Mouse (Mus musculus): ENCODE measurements at regions not wholly inside any gene's neighbourhood (a gene's known extent, or its start where the extent isn't known, plus 50 kb on each side); places are given as distances from the start of the nearest gene placed in this dataset.
A peak's percentile ranks its signal among the peaks of the same experiment; 100 is the strongest.

DNA sequence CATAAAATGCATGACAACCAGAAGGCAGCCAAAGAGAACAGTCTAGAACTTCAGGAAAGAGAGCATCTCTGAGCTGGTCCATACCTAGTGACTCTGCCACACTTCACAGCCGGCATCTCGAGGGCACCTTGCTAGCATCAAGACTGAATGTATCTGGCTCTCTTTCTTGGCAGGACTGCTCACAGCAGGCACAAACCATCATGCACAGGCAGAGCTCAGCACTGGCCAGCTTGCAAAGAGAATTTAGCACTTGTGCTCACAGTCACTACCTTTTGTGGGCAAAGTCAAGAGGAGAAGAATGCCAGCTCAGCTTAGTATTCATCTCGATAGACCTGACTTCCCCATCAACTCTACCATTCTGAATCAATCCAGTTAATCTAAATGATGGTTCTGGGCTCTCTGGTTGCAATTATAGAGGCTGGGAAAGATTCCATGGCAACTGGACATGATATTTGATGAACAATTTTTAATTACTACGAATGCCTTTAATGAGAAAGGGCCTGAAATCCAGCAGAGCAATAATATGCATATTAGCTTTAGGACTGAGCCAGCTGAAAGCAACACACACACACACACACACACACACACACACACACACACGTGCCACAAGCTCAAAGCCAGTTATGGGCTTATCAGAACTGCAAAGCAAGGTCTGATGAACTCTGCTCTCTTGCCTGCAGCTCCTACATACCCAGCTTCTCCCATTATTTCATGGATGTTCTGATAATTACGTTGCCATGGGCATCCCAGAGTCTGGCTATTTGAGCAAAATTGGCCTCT, 686.0 kb downstream of the Pdcd6ip start:
- ATAC-seq (ENCODE audit: borderline replicate concordance, extremely low read depth, low FRiP score, low TSS enrichment) = no peak

DNA sequence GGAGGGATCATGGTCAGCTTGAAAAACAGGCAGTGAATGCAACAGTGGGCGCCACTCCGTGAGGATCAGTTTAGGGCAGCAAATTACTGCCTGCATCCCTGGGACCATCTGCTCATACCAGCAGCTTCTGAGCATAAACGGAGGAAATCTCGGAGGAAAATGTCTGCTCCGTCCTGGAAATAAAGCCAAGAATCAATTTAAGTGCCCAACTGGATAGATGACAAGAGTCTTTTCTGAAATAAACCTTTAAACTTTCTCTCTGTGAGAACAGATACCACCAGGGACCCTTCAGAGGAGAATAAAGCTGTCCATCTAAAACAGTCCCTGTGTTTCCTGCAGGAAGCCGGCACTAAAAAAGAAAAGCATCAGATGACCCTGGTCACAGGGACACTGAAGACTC, 688.5 kb downstream of the Pdcd6ip start:
- WGBS = 72% methylated on average over 6 of the region's 6 CpGs
- no peak for ATAC-seq (ENCODE audit: borderline replicate concordance, extremely low read depth, low FRiP score, low TSS enrichment)
- H3K4me1 ChIP-seq = no peaks in the 10 kb centered on the region
- H3K27ac ChIP-seq = no peak overlapping the region
- no peaks in the 10 kb centered on the region for H3K27me3 ChIP-seq
- no peak overlapping the region for H3K9ac ChIP-seq
- no peaks in the 10 kb centered on the region for H3K36me3 ChIP-seq
- H3K4me3 ChIP-seq = no peak overlapping the region
- no peak overlapping the region for H3K4me2 ChIP-seq
- H3K9me3 ChIP-seq = no peaks in the 10 kb centered on the region

More for the DNA sequence above, 686.0 kb downstream of the Pdcd6ip start:
- no peaks in the 10 kb centered on the region for H3K27me3 ChIP-seq
- H3K4me3 ChIP-seq = no peak overlapping the region
- H3K27ac ChIP-seq = no peak overlapping the region
- no peaks in the 10 kb centered on the region for H3K36me3 ChIP-seq
- H3K9me3 ChIP-seq = no peaks in the 10 kb centered on the region
- no peak overlapping the region for H3K9ac ChIP-seq
- H3K4me2 ChIP-seq = no peak overlapping the region
- H3K4me1 ChIP-seq = no peaks in the 10 kb centered on the region
- WGBS = 77% methylated on average over 6 of the region's 6 CpGs

DNA sequence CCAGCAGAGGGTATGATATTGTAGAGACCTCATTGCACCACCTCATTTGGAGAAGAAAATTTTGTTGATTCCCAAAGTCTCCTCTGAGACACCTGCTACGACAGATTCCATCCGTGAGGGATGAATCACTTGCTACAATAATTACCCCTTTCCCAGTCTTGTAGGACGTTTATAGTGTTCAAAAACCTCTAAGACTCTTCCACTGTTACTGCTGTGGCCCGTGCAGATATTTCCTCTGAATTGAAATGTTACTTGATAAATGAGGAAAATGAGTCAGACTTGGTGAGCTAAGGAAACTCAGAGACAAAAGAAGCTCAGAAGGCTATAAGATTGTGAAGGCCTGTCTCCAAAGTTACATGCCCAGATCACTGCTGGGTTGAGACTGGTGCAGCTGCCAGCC, 700.0 kb downstream of the Pdcd6ip start:
- H3K4me3 ChIP-seq = no peak overlapping the region
- no peaks in the 10 kb centered on the region for H3K27me3 ChIP-seq
- no peaks in the 10 kb centered on the region for H3K36me3 ChIP-seq
- H3K9me3 ChIP-seq = no peaks in the 10 kb centered on the region
- H3K9ac ChIP-seq = no peak overlapping the region
- no peak overlapping the region for H3K4me2 ChIP-seq
- no peaks in the 10 kb centered on the region for H3K4me1 ChIP-seq
- no peak overlapping the region for H3K27ac ChIP-seq
- 71% methylated on average over 4 of the region's 4 CpGs for WGBS
- no peak for ATAC-seq (ENCODE audit: borderline replicate concordance, extremely low read depth, low FRiP score, low TSS enrichment)

DNA sequence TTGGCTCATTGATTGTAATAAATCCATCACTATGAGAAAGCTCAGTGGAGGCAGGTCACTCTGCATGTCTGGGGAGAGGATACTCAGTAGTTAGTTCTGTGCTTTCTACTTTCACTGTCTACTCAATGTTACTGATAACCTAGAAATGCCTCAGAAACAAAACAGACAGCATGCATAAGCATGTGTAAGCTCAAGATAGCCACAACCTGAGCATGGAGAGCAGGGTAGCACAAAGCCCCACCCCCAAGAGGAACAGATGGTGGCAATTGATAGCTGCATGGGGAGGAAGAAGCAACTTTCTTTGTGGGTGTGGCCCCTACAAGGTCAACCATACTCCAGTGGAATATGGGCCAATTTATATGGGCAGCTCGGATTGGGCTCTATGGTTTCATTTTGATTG, 711.9 kb downstream of the Pdcd6ip start:
- Histone ChIP-seq H3K27me3 (no peaks in the 10 kb centered on the region), H3K4me2 (no peak overlapping the region), H3K27ac (no peak overlapping the region), H3K4me1 (0 out of 2 replicates have a peak, but pooled peaks cover 3% of the 10 kb centered on the region), H3K9ac (no peak overlapping the region), H3K4me3 (no peak overlapping the region), H3K9me3 (no peaks in the 10 kb centered on the region), H3K36me3 (no peaks in the 10 kb centered on the region)
- WGBS = 68% methylated on average over 1 of the region's 1 CpGs
- no peak; the same call in 1 of the 2 replicates for ATAC-seq (ENCODE audit: borderline replicate concordance, extremely low read depth, low FRiP score, low TSS enrichment)

DNA sequence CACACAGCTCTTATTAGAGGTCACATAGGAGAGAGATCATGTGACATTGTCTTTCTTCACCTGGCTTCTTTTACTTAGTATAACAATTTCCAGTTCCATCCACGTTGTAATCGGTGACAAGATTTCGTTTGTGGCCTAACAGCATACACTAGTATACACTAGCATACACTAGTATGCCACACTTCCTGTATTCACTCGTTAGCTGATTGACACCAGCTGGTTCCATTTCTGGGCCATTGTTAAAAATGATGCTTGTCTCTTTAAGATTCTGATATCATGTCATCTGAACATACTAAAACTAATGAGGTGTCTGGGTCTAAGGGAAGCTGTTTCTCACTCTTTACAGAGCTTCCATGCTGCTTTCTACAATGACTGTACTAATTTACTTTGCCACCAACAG, 713.3 kb downstream of the Pdcd6ip start:
- 0 out of 2 replicates have a peak, but pooled peaks cover 3% of the 10 kb centered on the region for H3K4me1 ChIP-seq
- H3K27ac ChIP-seq = no peak overlapping the region
- no peak overlapping the region for H3K9ac ChIP-seq
- no peaks in the 10 kb centered on the region for H3K9me3 ChIP-seq
- H3K4me3 ChIP-seq = no peak overlapping the region
- H3K4me2 ChIP-seq = no peak overlapping the region
- no peaks in the 10 kb centered on the region for H3K36me3 ChIP-seq
- peak; percentile 72; the same call in 1 of the 2 replicates for ATAC-seq (ENCODE audit: borderline replicate concordance, extremely low read depth, low FRiP score, low TSS enrichment)
- 34% methylated on average over 4 of the region's 4 CpGs for WGBS
- no peaks in the 10 kb centered on the region for H3K27me3 ChIP-seq

DNA sequence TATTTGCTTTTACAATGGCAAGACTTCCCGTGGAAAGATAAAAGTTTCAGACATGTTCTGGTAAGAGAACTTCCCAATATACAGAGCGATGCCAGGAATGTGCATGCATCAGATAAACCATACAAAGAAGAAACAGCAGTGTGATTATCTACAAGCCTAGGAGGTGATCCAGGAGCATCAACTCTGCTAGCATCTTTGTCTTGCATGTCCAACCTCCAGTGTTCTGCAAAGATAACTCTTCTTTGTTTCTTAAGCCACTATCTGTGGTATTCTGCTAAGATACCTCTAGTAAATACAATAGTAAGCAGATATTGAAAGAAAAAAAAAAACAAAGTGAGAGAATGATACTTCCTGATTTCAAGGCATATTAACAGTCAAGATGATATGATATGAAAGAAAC, 714.4 kb downstream of the Pdcd6ip start:
- H3K4me2 ChIP-seq = no peak overlapping the region
- 42% methylated on average over 2 of the region's 2 CpGs for WGBS
- ATAC-seq (ENCODE audit: borderline replicate concordance, extremely low read depth, low FRiP score, low TSS enrichment) = no peak

DNA sequence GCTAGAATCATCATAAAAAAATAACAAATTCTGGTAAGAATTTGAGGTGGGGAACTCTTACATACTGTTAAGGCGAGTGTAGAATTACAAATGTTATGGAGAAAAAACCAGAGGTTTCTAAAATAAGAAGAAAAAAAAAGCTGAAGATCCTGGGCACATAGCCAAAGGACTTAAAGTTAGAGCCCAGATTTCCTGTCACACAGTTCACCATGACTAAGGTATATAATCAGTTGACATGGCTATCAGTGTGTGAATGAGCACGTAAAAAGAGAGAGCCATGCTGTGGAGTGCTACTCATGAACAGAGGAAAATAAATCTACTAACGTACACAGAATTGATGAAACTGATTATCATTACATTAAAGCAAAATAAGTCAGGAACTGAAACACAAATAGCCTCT, 715.1 kb downstream of the Pdcd6ip start:
- H3K27me3 ChIP-seq = no peaks in the 10 kb centered on the region
- no peak overlapping the region for H3K4me2 ChIP-seq
- H3K4me1 ChIP-seq = 0 out of 2 replicates have a peak, but pooled peaks cover 3% of the 10 kb centered on the region
- no peaks in the 10 kb centered on the region for H3K36me3 ChIP-seq
- H3K4me3 ChIP-seq = no peak overlapping the region
- WGBS = 20% methylated on average over 3 of the region's 3 CpGs
- H3K9ac ChIP-seq = no peak overlapping the region
- H3K27ac ChIP-seq = no peak overlapping the region
- no peaks in the 10 kb centered on the region for H3K9me3 ChIP-seq
- no peak for ATAC-seq (ENCODE audit: borderline replicate concordance, extremely low read depth, low FRiP score, low TSS enrichment)

More for the DNA sequence above, 714.4 kb downstream of the Pdcd6ip start:
- no peak overlapping the region for H3K4me3 ChIP-seq
- H3K9ac ChIP-seq = no peak overlapping the region
- H3K9me3 ChIP-seq = no peaks in the 10 kb centered on the region
- 0 out of 2 replicates have a peak, but pooled peaks cover 3% of the 10 kb centered on the region for H3K4me1 ChIP-seq
- no peaks in the 10 kb centered on the region for H3K27me3 ChIP-seq
- no peaks in the 10 kb centered on the region for H3K36me3 ChIP-seq
- H3K27ac ChIP-seq = no peak overlapping the region

DNA sequence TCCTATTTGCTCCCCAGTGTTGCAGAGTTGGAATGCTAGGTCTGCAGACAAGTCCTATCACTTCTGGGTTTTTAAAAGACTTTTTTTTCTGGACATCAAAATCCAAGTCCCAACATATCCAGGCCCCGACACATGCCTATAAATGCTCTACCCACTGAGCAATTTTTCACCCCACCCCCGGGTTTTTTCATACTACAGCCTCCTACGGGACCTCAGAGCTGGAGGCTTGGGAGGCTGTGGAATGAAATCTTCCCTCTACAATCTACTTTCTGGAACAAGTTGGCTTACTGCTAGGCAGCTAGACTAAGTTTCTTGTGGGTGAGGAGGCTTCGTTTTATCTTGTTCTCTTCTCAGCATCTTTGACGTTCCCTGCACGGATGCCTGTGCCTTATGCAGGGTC, 724.7 kb downstream of the Pdcd6ip start:
- WGBS = 83% methylated on average over 6 of the region's 6 CpGs
- no peak overlapping the region for H3K27ac ChIP-seq
- no peak for ATAC-seq (ENCODE audit: borderline replicate concordance, extremely low read depth, low FRiP score, low TSS enrichment)
- H3K9me3 ChIP-seq = no peaks in the 10 kb centered on the region
- no peak overlapping the region for H3K9ac ChIP-seq
- no peak overlapping the region for H3K4me2 ChIP-seq
- H3K27me3 ChIP-seq = no peaks in the 10 kb centered on the region
- H3K36me3 ChIP-seq = no peaks in the 10 kb centered on the region
- H3K4me3 ChIP-seq = no peak overlapping the region
- no peaks in the 10 kb centered on the region for H3K4me1 ChIP-seq

DNA sequence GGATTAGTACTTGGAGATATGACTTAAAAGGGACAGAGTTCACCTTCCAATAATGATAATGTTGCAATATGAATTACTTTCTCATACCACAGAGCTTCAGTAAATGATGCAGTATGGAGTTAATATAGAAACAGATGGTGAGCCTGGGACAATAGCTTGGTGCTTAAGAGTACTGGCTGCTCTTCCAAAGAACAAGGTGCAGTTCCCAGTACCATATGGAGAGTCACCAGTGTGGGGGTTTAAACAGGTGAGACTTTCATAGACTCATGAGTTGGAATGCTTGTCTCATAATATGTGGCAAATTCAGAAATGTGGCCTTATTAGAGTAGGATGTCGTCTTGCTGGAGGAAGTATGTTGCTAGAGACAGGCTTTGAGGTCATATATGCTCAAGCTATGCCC, 715.8 kb upstream of the Arpp21 start:
- no peak for ATAC-seq (ENCODE audit: borderline replicate concordance, extremely low read depth, low FRiP score, low TSS enrichment)
- no peaks in the 10 kb centered on the region for H3K9me3 ChIP-seq
- no peaks in the 10 kb centered on the region for H3K4me1 ChIP-seq
- WGBS = 64% methylated on average over 1 of the region's 1 CpGs
- H3K4me3 ChIP-seq = no peak overlapping the region
- no peak overlapping the region for H3K4me2 ChIP-seq
- H3K27me3 ChIP-seq = no peaks in the 10 kb centered on the region
- H3K27ac ChIP-seq = no peak overlapping the region
- no peaks in the 10 kb centered on the region for H3K36me3 ChIP-seq
- no peak overlapping the region for H3K9ac ChIP-seq

DNA sequence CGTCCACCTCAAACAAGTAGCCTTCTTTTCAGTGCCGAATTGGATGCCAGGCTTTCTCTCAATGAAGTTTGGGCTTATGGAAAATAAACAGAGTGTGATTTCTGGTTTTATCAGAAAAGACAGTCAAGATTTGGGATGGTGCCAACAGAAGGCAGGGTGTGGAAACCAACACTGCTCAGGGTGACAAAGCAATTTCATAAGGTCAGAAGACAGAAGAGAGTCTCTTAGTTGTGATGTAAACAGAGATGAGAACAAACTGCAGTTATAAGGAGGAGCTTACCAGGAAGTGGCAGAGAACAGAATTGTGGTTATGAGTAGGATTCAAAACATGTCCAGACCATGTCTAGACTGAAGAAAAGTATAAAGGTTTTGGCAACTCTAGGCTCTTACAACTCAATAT, 714.3 kb upstream of the Arpp21 start:
- H3K4me2 ChIP-seq = no peak overlapping the region
- H3K9ac ChIP-seq = no peak overlapping the region
- H3K36me3 ChIP-seq = no peaks in the 10 kb centered on the region
- H3K27ac ChIP-seq = no peak overlapping the region
- H3K4me3 ChIP-seq = no peak overlapping the region
- no peak for ATAC-seq (ENCODE audit: borderline replicate concordance, extremely low read depth, low FRiP score, low TSS enrichment)
- no peaks in the 10 kb centered on the region for H3K4me1 ChIP-seq
- H3K27me3 ChIP-seq = no peaks in the 10 kb centered on the region
- 50% methylated on average over 2 of the region's 2 CpGs for WGBS
- no peaks in the 10 kb centered on the region for H3K9me3 ChIP-seq

DNA sequence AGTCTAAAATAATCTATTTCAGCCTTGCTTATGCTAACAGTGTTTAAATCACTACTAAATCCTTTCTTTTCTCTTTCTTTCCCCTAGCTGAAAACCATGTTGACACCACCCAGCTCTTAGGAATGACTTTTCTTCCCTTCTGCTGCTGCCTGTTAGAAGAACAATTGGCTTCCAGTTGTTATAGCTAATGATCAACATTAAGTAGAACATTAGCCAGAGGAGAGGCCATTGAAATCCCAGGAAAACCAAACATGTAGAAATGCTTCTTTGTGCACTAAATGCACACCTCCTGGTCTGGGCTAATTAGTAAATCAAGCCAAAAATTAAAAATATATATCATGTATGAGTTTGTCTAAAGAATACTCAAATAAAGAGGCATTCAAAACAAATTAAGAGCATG, 703.0 kb upstream of the Arpp21 start:
- Histone ChIP-seq H3K36me3 (no peaks in the 10 kb centered on the region), H3K27ac (no peak overlapping the region), H3K9ac (no peak overlapping the region), H3K4me3 (no peak overlapping the region), H3K4me2 (no peak overlapping the region), H3K4me1 (no peaks in the 10 kb centered on the region), H3K27me3 (no peaks in the 10 kb centered on the region), H3K9me3 (no peaks in the 10 kb centered on the region)
- ATAC-seq (ENCODE audit: borderline replicate concordance, extremely low read depth, low FRiP score, low TSS enrichment) = no peak

DNA sequence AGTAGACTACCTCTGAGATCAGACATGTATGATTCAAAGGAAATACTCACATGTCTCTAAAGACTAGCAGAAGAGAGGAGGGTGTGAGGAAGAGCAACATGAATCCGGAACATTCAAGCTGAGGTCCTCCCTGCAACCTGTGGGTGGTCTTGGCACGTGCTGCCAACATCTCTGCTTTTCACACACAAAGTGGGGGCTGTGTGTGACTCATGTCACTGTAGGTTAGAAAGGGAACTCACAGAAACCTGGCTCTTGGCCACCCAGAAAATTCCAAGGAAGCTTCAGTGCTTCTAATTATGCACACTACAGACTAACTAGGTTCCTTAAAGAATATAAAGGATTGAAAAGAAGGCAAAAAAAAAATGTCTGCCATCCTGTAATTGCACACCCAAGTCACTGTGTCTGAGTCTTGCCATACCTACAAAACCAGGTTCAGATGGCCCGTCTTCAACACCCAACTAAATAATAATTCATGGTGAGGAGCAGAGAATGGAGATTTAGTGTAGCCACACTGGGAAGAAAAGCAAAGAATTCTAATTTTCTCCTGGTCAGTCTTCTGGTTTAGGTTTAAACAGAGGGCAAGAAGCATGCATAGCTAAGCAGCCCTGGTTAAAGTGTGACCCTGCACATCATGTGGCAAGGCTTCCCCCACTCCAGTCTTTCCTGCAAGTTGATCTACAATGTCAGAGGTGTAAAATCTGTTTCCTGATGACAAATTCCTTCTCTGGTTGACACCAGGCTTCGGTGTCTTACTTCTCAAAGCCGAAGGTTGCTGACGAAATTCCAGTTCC, 673.8 kb upstream of the Arpp21 start:
- Histone ChIP-seq H3K4me1 (no peaks in the 10 kb centered on the region), H3K36me3 (no peaks in the 10 kb centered on the region), H3K9ac (no peak overlapping the region), H3K4me3 (no peak overlapping the region), H3K9me3 (no peaks in the 10 kb centered on the region), H3K27ac (no peak overlapping the region), H3K27me3 (no peaks in the 10 kb centered on the region), H3K4me2 (no peak overlapping the region)
- no peak for ATAC-seq (ENCODE audit: borderline replicate concordance, extremely low read depth, low FRiP score, low TSS enrichment)
- WGBS = 63% methylated on average over 6 of the region's 6 CpGs

Measured in lung, embryonic 15.5 days (tissue).